Mouse (Mus musculus) embryonic facial prominence, embryonic 14.5 days (tissue): ENCODE results near the gene Shisa4. TPM values are rescaled to one million over a fixed set of nuclear protein-coding genes. Genes with fewer than 3 reads are reported as not detected.
A peak's percentile ranks its signal among the peaks of the same experiment; 100 is the strongest.

ENCODE experiments used
- ATAC-seq: fragments of 200-750 bp; cut with Nextera tagmentation; 2 replicates; pipeline ENCODE4 v1.8.0; 2017; ENCODE audit warnings: low read depth, moderate number of reproducible peaks, moderate TSS enrichment
- DNase-seq: peaks from one replicate; pipeline ENCODE4 v3.0.0-alpha.2; 2015; ENCODE audit warnings: low spot score
- H3K27ac ChIP-seq: fragments of 300-500 bp; sonication (generic); replicated peaks from 2 replicates; pipeline ENCODE4 v1.5.1; 2014; ENCODE audit warnings: low read depth, mild to moderate bottlenecking, low read length, moderate library complexity
- H3K27me3 ChIP-seq: fragments of 300-500 bp; sonication (generic); replicated peaks from 2 replicates; pipeline ENCODE4 v1.6.1; 2014; ENCODE audit warnings: low read length; ENCODE audit not compliant: control insufficient read depth, insufficient read depth
- H3K36me3 ChIP-seq: fragments of 300-500 bp; sonication (generic); 2 replicates; pipeline ENCODE4 v1.6.1; 2014; ENCODE audit warnings: low read length, mixed read lengths; ENCODE audit not compliant: control insufficient read depth, insufficient read depth
- H3K4me1 ChIP-seq: fragments of 300-500 bp; sonication (generic); 2 replicates; pipeline ENCODE4 v1.6.1; 2014; ENCODE audit warnings: antibody characterized with exemption, low read length; ENCODE audit not compliant: control insufficient read depth, insufficient read depth
- H3K4me2 ChIP-seq: fragments of 300-500 bp; sonication (generic); 2 replicates; pipeline ENCODE4 v1.6.1; 2014; ENCODE audit warnings: low read depth, mild to moderate bottlenecking, low read length, moderate library complexity, mixed read lengths
- H3K4me3 ChIP-seq: fragments of 300-500 bp; sonication (generic); 2 replicates; pipeline ENCODE4 v1.5.1; 2014; ENCODE audit warnings: low read depth, mild to moderate bottlenecking, low read length
- H3K9ac ChIP-seq: fragments of 300-500 bp; sonication (generic); 2 replicates; pipeline ENCODE4 v1.6.1; 2014; ENCODE audit warnings: low read depth, mild to moderate bottlenecking, low read length, moderate library complexity, mixed read lengths
- H3K9me3 ChIP-seq: fragments of 300-500 bp; sonication (generic); 2 replicates; pipeline ENCODE4 v1.6.1; 2016; ENCODE audit warnings: low read length; ENCODE audit not compliant: control insufficient read depth
- WGBS: fragments of 180-500 bp; shearing (Covaris S2); extraction: QIAGEN DNeasy Blood & Tissue Kit; methylation state at CpG from one replicate; pipeline ENCODE4 v1.1.7; 2014; 5-methylcytosine and 5-hydroxymethylcytosine counted together
- polyA plus RNA-seq: library from polyadenylated mRNA; unstranded; fragments of >200 nt; fragmentation: Nextera tagmentation; extraction: Ambion mirVana; gene quantifications from 2 replicates; pipeline ENCODE4 v1.2.1, GENCODE M21; 2014

Shisa4 gene
- polyA plus RNA-seq, result 25.2 and 25.6 TPM in 2 replicates

GRCm38 (mm10) chr1:135374868-135375581 lies at the start of gene Shisa4:
Gene Shisa4 (minus strand): TSS chr1:135375237.
- Histone ChIP-seq H3K4me2 (peak within 1 kb of the TSS; percentile 87), H3K9ac (peak within 1 kb of the TSS; percentile 74), H3K36me3 (no peaks in the 10 kb centered on the region), H3K9me3 (no peaks in the 10 kb centered on the region), H3K27me3 (no peaks in the 10 kb centered on the region), H3K4me3 (peak within 1 kb of the TSS; percentile 57), H3K4me1 (peaks cover 8% of the 10 kb centered on the region; the same call in 1 of the 2 replicates), H3K27ac (no peak within 1 kb of the TSS)
- ATAC-seq (peak; percentile 90), DNase-seq (peak; percentile 88)
- WGBS, result 0% methylated on average over 11 of the region's 38 CpGs

GRCm38 (mm10) chr1:135422772-135423171 lies 47.7 kb upstream of the Shisa4 start:
- no peak for DNase-seq
- WGBS, result 95% methylated on average over 6 of the region's 6 CpGs
- Histone ChIP-seq H3K27ac (no peak overlapping the region), H3K9ac (no peak overlapping the region), H3K36me3 (peaks cover 67% of the 10 kb centered on the region), H3K4me1 (no peaks in the 10 kb centered on the region), H3K4me2 (no peak overlapping the region), H3K27me3 (no peaks in the 10 kb centered on the region), H3K9me3 (no peaks in the 10 kb centered on the region), H3K4me3 (no peak overlapping the region)
- no peak for ATAC-seq

- H3K27me3 ChIP-seq, result no peaks in the 10 kb centered on the region
- no peak overlapping the region for H3K27ac ChIP-seq
- H3K9me3 ChIP-seq, result no peaks in the 10 kb centered on the region
- no peak for DNase-seq
- no peak overlapping the region for H3K4me3 ChIP-seq
- no peaks in the 10 kb centered on the region for H3K4me1 ChIP-seq
- H3K9ac ChIP-seq, result no peak overlapping the region
- H3K36me3 ChIP-seq, result peaks cover 97% of the 10 kb centered on the region
- no peak overlapping the region for H3K4me2 ChIP-seq
- no peak for ATAC-seq
Observed at GRCm38 (mm10) chr1:135413996-135414395, 39.0 kb upstream of the Shisa4 start.

- Histone ChIP-seq H3K4me3 (no peak overlapping the region), H3K9me3 (no peaks in the 10 kb centered on the region), H3K4me1 (no peaks in the 10 kb centered on the region), H3K27ac (no peak overlapping the region), H3K36me3 (peaks cover 96% of the 10 kb centered on the region), H3K4me2 (no peak overlapping the region), H3K9ac (no peak overlapping the region), H3K27me3 (no peaks in the 10 kb centered on the region)
- ATAC-seq (no peak), DNase-seq (no peak)
- 87% methylated on average over 4 of the region's 4 CpGs for WGBS
Observed at GRCm38 (mm10) chr1:135412130-135412529, 37.1 kb upstream of the Shisa4 start.

GRCm38 (mm10) chr1:135410967-135411366 lies 35.9 kb upstream of the Shisa4 start:
- WGBS, result 88% methylated on average over 2 of the region's 2 CpGs
- DNase-seq, result peak; percentile 43
- no peak for ATAC-seq

GRCm38 (mm10) chr1:135408973-135409372 lies 33.9 kb upstream of the Shisa4 start:
- no peak overlapping the region for H3K4me2 ChIP-seq
- no peaks in the 10 kb centered on the region for H3K27me3 ChIP-seq
- DNase-seq (no peak), ATAC-seq (no peak)
- H3K36me3 ChIP-seq, result peaks cover 94% of the 10 kb centered on the region
- H3K4me3 ChIP-seq, result no peak overlapping the region
- H3K9ac ChIP-seq, result no peak overlapping the region
- H3K9me3 ChIP-seq, result no peaks in the 10 kb centered on the region
- H3K27ac ChIP-seq, result no peak overlapping the region
- H3K4me1 ChIP-seq, result no peaks in the 10 kb centered on the region
- WGBS, result 89% methylated on average over 4 of the region's 4 CpGs

More at GRCm38 (mm10) chr1:135410967-135411366, 35.9 kb upstream of the Shisa4 start:
- H3K27me3 ChIP-seq, result no peaks in the 10 kb centered on the region
- H3K4me1 ChIP-seq, result no peaks in the 10 kb centered on the region
- H3K4me2 ChIP-seq, result no peak overlapping the region
- no peak overlapping the region for H3K4me3 ChIP-seq
- H3K9ac ChIP-seq, result no peak overlapping the region
- no peaks in the 10 kb centered on the region for H3K9me3 ChIP-seq
- H3K36me3 ChIP-seq, result peaks cover 94% of the 10 kb centered on the region
- H3K27ac ChIP-seq, result no peak overlapping the region

GRCm38 (mm10) chr1:135405356-135405755 lies 30.3 kb upstream of the Shisa4 start:
- no peaks in the 10 kb centered on the region for H3K4me1 ChIP-seq
- no peak overlapping the region for H3K9ac ChIP-seq
- no peak overlapping the region for H3K4me2 ChIP-seq
- no peaks in the 10 kb centered on the region for H3K9me3 ChIP-seq
- no peak overlapping the region for H3K4me3 ChIP-seq
- no peak overlapping the region for H3K27ac ChIP-seq
- peaks cover 93% of the 10 kb centered on the region for H3K36me3 ChIP-seq
- 83% methylated on average over 7 of the region's 7 CpGs for WGBS
- no peaks in the 10 kb centered on the region for H3K27me3 ChIP-seq
- no peak for DNase-seq
- ATAC-seq, result no peak

- no peak for DNase-seq
Observed at GRCm38 (mm10) chr1:135401452-135402110, 26.5 kb upstream of the Shisa4 start.

More at GRCm38 (mm10) chr1:135401452-135402110, 26.5 kb upstream of the Shisa4 start:
- no peaks in the 10 kb centered on the region for H3K27me3 ChIP-seq
- no peak overlapping the region for H3K27ac ChIP-seq
- no peak overlapping the region for H3K4me3 ChIP-seq
- no peak overlapping the region for H3K4me2 ChIP-seq
- peaks cover 93% of the 10 kb centered on the region for H3K36me3 ChIP-seq
- WGBS, result 98% methylated on average over 3 of the region's 3 CpGs
- H3K9me3 ChIP-seq, result no peaks in the 10 kb centered on the region
- no peak for ATAC-seq
- no peak overlapping the region for H3K9ac ChIP-seq
- H3K4me1 ChIP-seq, result no peaks in the 10 kb centered on the region
